Mouse (Mus musculus) megakaryocyte, embryonic 14.5 days (primary cell): Measurements from ENCODE around the gene Pycr1. TPM values are rescaled to one million over a fixed set of nuclear protein-coding genes. Genes with fewer than 3 reads are reported as not detected.

Experiments used
- H3K27me3 ChIP-seq: replicated peaks from 2 replicates; pipeline ENCODE3; 2012; ENCODE audit warnings: inconsistent platforms
- H3K36me3 ChIP-seq: replicated peaks from 2 replicates; pipeline ENCODE3; 2012; ENCODE audit warnings: low read length, inconsistent platforms, mixed read lengths
- H3K4me1 ChIP-seq: 2 replicates; pipeline ENCODE4 v1.6.1; 2012; ENCODE audit warnings: inconsistent platforms
- H3K4me3 ChIP-seq: replicated peaks from 2 replicates; pipeline ENCODE3; 2012; ENCODE audit warnings: moderate library complexity, mild to moderate bottlenecking, inconsistent platforms
- H3K9me3 ChIP-seq: 2 replicates; pipeline ENCODE4 v1.6.1; 2012; ENCODE audit warnings: inconsistent platforms
- FLI1 ChIP-seq: IDR thresholded peaks from 2 replicates; pipeline ENCODE4 v1.6.1; 2012; ENCODE audit warnings: low read length, inconsistent platforms, mixed read lengths
- GATA1 ChIP-seq: IDR thresholded peaks from 3 replicates; pipeline ENCODE4 v1.6.1; 2012; ENCODE audit warnings: mixed read lengths, low read length, inconsistent platforms, borderline replicate concordance
- polyA plus RNA-seq: library from polyadenylated mRNA; stranded (reverse); fragments of >175 nt; gene quantifications from 2 replicates; pipeline ENCODE4 v1.2.3, GENCODE M21; 2012; ENCODE audit warnings: low replicate concordance; ENCODE audit not compliant: insufficient read depth

Pycr1 gene
- polyA plus RNA-seq, 1 experiment: 3.6 TPM

DNA sequence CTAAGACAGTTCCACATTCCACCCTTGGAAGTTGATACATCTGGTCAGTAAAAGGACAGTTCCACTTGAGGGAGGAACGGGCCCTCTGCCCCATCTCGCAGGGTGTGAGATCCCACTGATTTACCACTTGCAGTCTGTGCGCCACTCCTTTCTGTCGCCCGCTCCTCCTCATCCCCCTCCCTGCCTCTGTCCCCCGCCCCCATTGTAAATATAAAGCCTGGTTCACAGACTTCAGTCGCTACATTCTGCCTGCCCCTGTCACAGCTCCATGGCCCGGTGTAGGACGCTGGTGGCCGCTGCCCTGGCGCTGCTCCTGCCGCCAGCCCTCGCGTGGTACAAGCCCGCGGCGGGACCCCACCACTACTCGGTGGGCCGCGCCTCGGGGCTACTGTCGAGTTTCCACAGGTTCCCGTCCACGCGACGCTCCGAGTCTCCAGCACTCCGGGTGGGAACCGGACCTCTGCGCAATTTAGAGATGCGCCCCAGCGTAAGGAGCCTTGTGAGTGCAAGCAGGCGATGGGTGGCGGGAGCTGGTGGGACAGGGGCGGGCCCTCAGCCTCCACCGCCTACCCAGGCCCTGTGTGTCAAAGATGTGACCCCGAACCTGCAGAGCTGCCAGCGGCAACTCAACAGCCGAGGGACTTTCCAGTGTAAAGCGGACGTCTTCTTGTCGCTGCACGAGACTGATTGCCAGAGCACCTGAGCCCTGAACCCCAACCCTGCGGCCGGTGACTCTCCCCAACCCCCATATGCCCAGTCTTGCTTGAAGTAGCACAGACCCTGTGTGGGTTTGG lies 35.1 kb downstream of the Pycr1 start, which contains the start of gene Npb:
Gene Npb, plus strand, starts transcription at position 237 of the 794 bp plus-strand sequence.
- Histone ChIP-seq H3K9me3 (no peaks in the 10 kb centered on the region), H3K36me3 (peaks cover 98% of the 10 kb centered on the region), H3K27me3 (no peaks in the 10 kb centered on the region), H3K4me3 (no peak within 1 kb of the TSS), H3K4me1 (peaks cover 73% of the 10 kb centered on the region)
- TF ChIP-seq GATA1 (no peak), FLI1 (no peak)

- TF ChIP-seq FLI1 (no peak), GATA1 (no peak)
- no peak overlapping the region for H3K4me3 ChIP-seq
- H3K9me3 ChIP-seq: no peaks in the 10 kb centered on the region
- H3K27me3 ChIP-seq: no peaks in the 10 kb centered on the region
- H3K36me3 ChIP-seq: peaks cover 98% of the 10 kb centered on the region
- peaks cover 63% of the 10 kb centered on the region for H3K4me1 ChIP-seq
These were observed 36.8 kb downstream of the Pycr1 start for GRCm38 (mm10) chr11:120606764-120607163.

DNA sequence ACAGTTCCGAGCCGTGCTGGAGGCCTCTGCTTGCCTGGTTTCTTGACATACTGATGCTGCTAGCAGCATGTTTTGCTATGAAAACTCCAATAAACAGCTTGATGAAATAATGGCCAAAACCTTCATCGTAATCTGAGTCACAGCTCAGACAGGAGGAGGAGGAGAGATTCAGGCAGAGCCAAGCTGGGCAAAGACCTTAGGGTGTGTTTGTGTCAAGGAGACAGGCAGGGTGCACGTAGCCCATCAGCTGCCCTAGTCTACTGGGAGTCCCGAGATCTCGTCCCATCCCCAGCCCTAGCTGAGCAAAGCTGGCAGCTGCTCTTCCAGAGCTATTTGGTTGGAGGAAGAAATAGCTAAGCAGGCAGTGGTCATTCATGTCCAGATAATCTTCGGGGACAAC lies 37.9 kb downstream of the Pycr1 start:
- Histone ChIP-seq H3K27me3 (no peaks in the 10 kb centered on the region), H3K9me3 (no peaks in the 10 kb centered on the region), H3K4me1 (peaks cover 56% of the 10 kb centered on the region), H3K4me3 (no peak overlapping the region), H3K36me3 (peaks cover 95% of the 10 kb centered on the region)
- TF ChIP-seq FLI1 (no peak), GATA1 (no peak)

- H3K4me1 ChIP-seq: peaks cover 59% of the 10 kb centered on the region
- H3K9me3 ChIP-seq: no peaks in the 10 kb centered on the region
- no peaks in the 10 kb centered on the region for H3K27me3 ChIP-seq
- peaks cover 85% of the 10 kb centered on the region for H3K36me3 ChIP-seq
- no peak overlapping the region for H3K4me3 ChIP-seq
- TF ChIP-seq GATA1: no peak
- no peak for TF ChIP-seq FLI1
These were observed 40.0 kb downstream of the Pycr1 start for GRCm38 (mm10) chr11:120603545-120603944.

GRCm38 (mm10) chr11:120600716-120601115 lies 42.9 kb downstream of the Pycr1 start:
- H3K4me1 ChIP-seq: peaks cover 54% of the 10 kb centered on the region
- H3K27me3 ChIP-seq: no peaks in the 10 kb centered on the region
- H3K4me3 ChIP-seq: no peak overlapping the region
- H3K36me3 ChIP-seq: peaks cover 66% of the 10 kb centered on the region
- no peak for TF ChIP-seq GATA1
- TF ChIP-seq FLI1: no peak
- no peaks in the 10 kb centered on the region for H3K9me3 ChIP-seq

- Histone ChIP-seq H3K27me3 (no peaks in the 10 kb centered on the region), H3K36me3 (peaks cover 64% of the 10 kb centered on the region), H3K4me1 (peaks cover 62% of the 10 kb centered on the region), H3K9me3 (no peaks in the 10 kb centered on the region), H3K4me3 (peak overlapping the region; percentile 96)
- TF ChIP-seq GATA1 (no peak), FLI1 (no peak)
These were observed 44.5 kb downstream of the Pycr1 start for GRCm38 (mm10) chr11:120598990-120599549.

DNA sequence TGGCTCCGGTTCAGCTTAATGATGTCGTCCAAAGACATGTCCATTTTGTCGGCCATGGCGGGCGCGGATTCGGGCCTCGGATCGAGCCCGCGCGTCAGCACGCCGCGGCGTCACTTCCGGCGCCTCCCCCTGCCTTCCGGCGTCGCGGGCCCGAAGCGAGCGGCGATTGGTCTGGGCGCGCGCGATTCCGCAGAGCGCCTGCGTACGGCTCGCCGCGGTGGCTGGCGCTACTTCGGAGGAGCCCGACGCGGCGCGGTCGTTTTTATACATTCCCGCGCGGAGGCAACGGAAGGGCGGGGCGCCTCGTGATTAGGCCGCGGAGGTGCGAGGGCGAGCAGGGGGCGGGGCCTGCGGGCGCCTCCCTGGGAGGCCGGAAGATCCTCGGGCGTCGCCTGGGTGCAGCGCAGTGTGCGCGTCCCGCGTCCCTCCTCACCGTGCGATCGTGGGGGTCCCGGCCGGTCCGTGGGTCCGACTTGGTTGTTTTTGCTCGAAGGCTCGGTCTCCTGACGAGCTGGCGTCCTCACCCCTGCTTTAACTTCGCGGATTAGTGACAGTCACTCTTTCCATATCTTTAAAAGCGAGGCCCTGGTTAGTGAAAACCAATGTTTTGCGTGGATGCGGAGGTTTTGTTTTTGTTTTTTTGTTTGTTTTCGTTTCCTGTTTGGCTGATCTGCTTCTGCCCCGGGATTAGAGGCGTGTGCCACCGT lies 45.1 kb downstream of the Pycr1 start, which contains the start of the genes Alyref and Anapc11:
Gene Alyref, minus strand, starts transcription at position 83 of the 707 bp plus-strand sequence.
Gene Anapc11, plus strand, starts transcription at position 139 of the 707 bp plus-strand sequence.
- H3K9me3 ChIP-seq: no peaks in the 10 kb centered on the region
- no peaks in the 10 kb centered on the region for H3K27me3 ChIP-seq
- TF ChIP-seq GATA1 (no peak), FLI1 (peak; percentile 90; the same call in 1 of the 2 replicates)
- peak within 1 kb of the TSS; percentile 96 for H3K4me3 ChIP-seq
- peaks cover 64% of the 10 kb centered on the region for H3K36me3 ChIP-seq
- peaks cover 66% of the 10 kb centered on the region for H3K4me1 ChIP-seq

DNA sequence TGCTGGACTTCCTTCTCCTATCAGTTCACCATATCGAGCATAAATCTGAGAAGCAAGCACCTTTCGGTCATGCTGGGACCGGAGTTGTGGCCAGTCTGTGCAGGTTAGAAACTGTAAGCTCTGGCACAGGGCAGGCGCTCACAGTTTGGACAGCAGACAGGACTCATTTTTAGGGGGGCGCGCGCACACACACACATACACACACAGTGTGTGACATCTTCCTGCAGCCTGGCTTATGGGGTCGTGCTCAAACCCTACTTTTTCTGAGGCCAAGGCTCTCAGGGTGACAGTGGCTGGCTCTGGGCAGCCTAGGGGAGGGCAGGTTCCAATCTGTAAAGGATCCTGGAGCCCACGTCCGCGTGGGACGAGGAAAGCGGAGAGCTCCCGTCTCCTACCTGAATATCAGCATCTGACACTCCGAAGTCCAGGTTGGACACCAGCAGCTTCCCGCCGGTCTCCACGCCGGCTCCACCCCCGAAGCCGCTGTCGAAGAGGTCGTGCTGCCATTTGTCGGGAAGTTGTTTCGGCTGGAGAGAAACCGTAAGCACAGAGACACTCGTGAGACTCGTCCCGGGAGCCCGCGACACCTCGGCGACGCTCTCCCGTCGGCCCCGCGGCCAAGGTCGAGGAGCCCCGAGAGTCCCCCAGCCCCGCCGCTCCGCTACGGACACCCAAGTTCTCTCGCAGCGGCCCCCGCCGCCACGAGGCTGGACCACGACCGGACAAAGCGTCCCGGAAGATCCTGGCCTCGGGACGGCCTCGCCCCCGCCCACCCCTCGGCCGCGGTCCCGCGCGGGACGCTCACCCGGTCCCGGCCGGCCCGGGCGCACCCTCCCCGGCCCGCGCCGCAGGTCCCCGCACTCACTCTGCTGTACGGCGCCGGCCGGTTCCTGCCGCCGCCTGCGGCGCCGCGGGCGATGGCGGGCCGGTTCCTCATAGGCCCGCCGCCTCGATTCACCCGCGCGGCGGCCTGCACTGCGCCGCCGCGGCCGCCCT lies 46.0 kb downstream of the Pycr1 start:
- H3K27me3 ChIP-seq: no peaks in the 10 kb centered on the region
- H3K4me1 ChIP-seq: peaks cover 66% of the 10 kb centered on the region
- no peak for TF ChIP-seq GATA1
- TF ChIP-seq FLI1: no peak
- H3K36me3 ChIP-seq: peaks cover 64% of the 10 kb centered on the region
- H3K4me3 ChIP-seq: peak overlapping the region; percentile 96
- H3K9me3 ChIP-seq: no peaks in the 10 kb centered on the region

DNA sequence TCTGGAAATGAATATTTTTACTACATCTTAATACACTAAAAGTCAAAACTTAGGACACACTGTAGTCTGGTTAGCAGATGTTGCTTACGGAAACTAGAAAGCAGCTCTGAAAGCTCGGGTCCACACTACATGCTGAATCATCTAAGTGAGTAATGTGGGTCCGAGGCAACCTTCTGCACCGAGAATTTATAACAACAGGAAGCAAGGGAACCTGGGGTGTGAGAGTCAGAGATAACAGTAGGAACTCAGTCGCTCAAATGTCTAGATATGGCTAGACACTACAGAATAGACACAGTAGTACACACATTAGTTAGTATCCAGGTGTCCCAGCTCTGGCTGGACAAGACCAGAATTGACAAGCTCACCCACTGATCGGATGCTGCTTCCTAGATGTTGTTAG lies 55.0 kb downstream of the Pycr1 start:
- H3K27me3 ChIP-seq: no peaks in the 10 kb centered on the region
- peaks cover 87% of the 10 kb centered on the region for H3K36me3 ChIP-seq
- TF ChIP-seq FLI1: no peak
- TF ChIP-seq GATA1: no peak
- H3K4me3 ChIP-seq: peak overlapping the region; percentile 8
- H3K9me3 ChIP-seq: no peaks in the 10 kb centered on the region
- peaks cover 19% of the 10 kb centered on the region for H3K4me1 ChIP-seq

Other genes with a start within 250 kb of the Pycr1 start
- gene Nploc4, start 206.1 kb downstream of the Pycr1 start, polyA plus RNA-seq: 56.7 and 150 TPM in 2 replicates
- not detected in 2 replicates for gene Tspan10, start 201.1 kb downstream of the Pycr1 start, polyA plus RNA-seq
- gene Pde6g, start 190.3 kb downstream of the Pycr1 start, polyA plus RNA-seq: not detected in 2 replicates
- gene Oxld1, start 185.7 kb downstream of the Pycr1 start, polyA plus RNA-seq: 7.9 and 17.7 TPM in 2 replicates
- 11.0 TPM in 1 of 2 replicates, not detected in the other for gene Ccdc137, start 185.7 kb downstream of the Pycr1 start, polyA plus RNA-seq
- gene Arl16, start 176.2 kb downstream of the Pycr1 start, polyA plus RNA-seq: 12.1 and 61.1 TPM in 2 replicates
- 217 and 285 TPM in 2 replicates for gene Mrpl12, start 159.2 kb downstream of the Pycr1 start, polyA plus RNA-seq
- 47.3 and 132 TPM in 2 replicates for gene Slc25a10, start 151.9 kb downstream of the Pycr1 start, polyA plus RNA-seq
- not detected in 2 replicates for gene Gcgr, start 113.1 kb downstream of the Pycr1 start, polyA plus RNA-seq
- 227 and 338 TPM in 2 replicates for gene Mcrip1, start 94.0 kb downstream of the Pycr1 start, polyA plus RNA-seq
- gene Ppp1r27, start 92.6 kb downstream of the Pycr1 start, polyA plus RNA-seq: 0.25 TPM in 1 of 2 replicates, not detected in the other
- 1,223 and 1,872 TPM in 2 replicates for gene P4hb, start 70.5 kb downstream of the Pycr1 start, polyA plus RNA-seq
- gene Arhgdia, start 62.1 kb downstream of the Pycr1 start, polyA plus RNA-seq: 1,582 and 1,923 TPM in 2 replicates
- gene Alyref, start 45.4 kb downstream of the Pycr1 start, polyA plus RNA-seq: 25.9 and 253 TPM in 2 replicates
- 247 and 315 TPM in 2 replicates for gene Anapc11, start 45.3 kb downstream of the Pycr1 start, polyA plus RNA-seq
- 2.7 and 7.7 TPM in 2 replicates for gene Npb, start 35.3 kb downstream of the Pycr1 start, polyA plus RNA-seq
- 143 and 168 TPM in 2 replicates for gene Pcyt2, start 25.8 kb downstream of the Pycr1 start, polyA plus RNA-seq
- 275 and 278 TPM in 2 replicates for gene Sirt7, start 18.5 kb downstream of the Pycr1 start, polyA plus RNA-seq
- 59.5 and 102 TPM in 2 replicates for gene Mafg, start 10.2 kb downstream of the Pycr1 start, polyA plus RNA-seq
- gene Myadml2, start 4.4 kb upstream of the Pycr1 start, polyA plus RNA-seq: 0.44 TPM in 1 of 2 replicates, not detected in the other
- gene Notum, start 17.4 kb upstream of the Pycr1 start, polyA plus RNA-seq: 0.46 TPM in 1 of 2 replicates, not detected in the other
- 237 and 458 TPM in 2 replicates for gene Aspscr1, start 29.2 kb upstream of the Pycr1 start, polyA plus RNA-seq
- 93.0 and 128 TPM in 2 replicates for gene Cenpx, start 70.0 kb upstream of the Pycr1 start, polyA plus RNA-seq
- 10.0 and 23.5 TPM in 2 replicates for gene Lrrc45, start 70.2 kb upstream of the Pycr1 start, polyA plus RNA-seq
- 1.8 and 2.3 TPM in 2 replicates for gene Rac3, start 77.7 kb upstream of the Pycr1 start, polyA plus RNA-seq
- gene Dcxr, start 83.5 kb upstream of the Pycr1 start, polyA plus RNA-seq: 100 and 241 TPM in 2 replicates
- 2.1 TPM in 1 of 2 replicates, not detected in the other for gene Cbr2, start 88.3 kb upstream of the Pycr1 start, polyA plus RNA-seq
- 601 and 1,141 TPM in 2 replicates for gene Hmga1b, start 119.0 kb upstream of the Pycr1 start, polyA plus RNA-seq
- gene Rfng, start 140.4 kb upstream of the Pycr1 start, polyA plus RNA-seq: 26.0 and 43.8 TPM in 2 replicates
- 13.8 and 27.0 TPM in 2 replicates for gene Gps1, start 140.5 kb upstream of the Pycr1 start, polyA plus RNA-seq
- gene Dus1l, start 152.6 kb upstream of the Pycr1 start, polyA plus RNA-seq: 29.4 and 74.3 TPM in 2 replicates
- 328 and 589 TPM in 2 replicates for gene Fasn, start 180.8 kb upstream of the Pycr1 start, polyA plus RNA-seq